Mouse (Mus musculus) limb, embryonic 14.5 days (tissue): Measurements from ENCODE around the gene 1700001K19Rik. TPM values are rescaled to one million over a fixed set of nuclear protein-coding genes. Genes with fewer than 3 reads are reported as not detected.
A peak's percentile ranks its signal among the peaks of the same experiment; 100 is the strongest.

ENCODE experiments used
- ATAC-seq: fragments of 200-750 bp; cut with Nextera tagmentation; 2 replicates; pipeline ENCODE4 v1.8.0; 2017; ENCODE audit warnings: low read depth, moderate number of reproducible peaks, moderate TSS enrichment; ENCODE audit not compliant: low FRiP score
- DNase-seq: peaks from one replicate; pipeline ENCODE4 v3.0.0-alpha.2; 2015; ENCODE audit warnings: low spot score
- H3K27ac ChIP-seq: fragments of 300-500 bp; sonication (generic); replicated peaks from 2 replicates; pipeline ENCODE4 v1.5.1; 2014; ENCODE audit warnings: low read depth, mild to moderate bottlenecking, low read length, moderate library complexity, mixed read lengths
- H3K27me3 ChIP-seq: fragments of 300-500 bp; sonication (generic); 2 replicates; pipeline ENCODE4 v1.6.1; 2014; ENCODE audit warnings: low read length, mixed read lengths; ENCODE audit not compliant: control insufficient read depth, insufficient read depth
- H3K36me3 ChIP-seq: fragments of 300-500 bp; sonication (generic); 2 replicates; pipeline ENCODE4 v1.6.1; 2014; ENCODE audit warnings: mild to moderate bottlenecking, low read length, moderate library complexity, mixed read lengths; ENCODE audit not compliant: control insufficient read depth, insufficient read depth
- H3K4me1 ChIP-seq: fragments of 300-500 bp; sonication (generic); 2 replicates; pipeline ENCODE4 v1.6.1; 2014; ENCODE audit warnings: antibody characterized with exemption, low read length, mixed read lengths; ENCODE audit not compliant: control insufficient read depth, insufficient read depth
- H3K4me2 ChIP-seq: fragments of 300-500 bp; sonication (generic); replicated peaks from 2 replicates; pipeline ENCODE4 v1.6.1; 2014; ENCODE audit warnings: low read depth, mild to moderate bottlenecking, low read length, moderate library complexity; ENCODE audit not compliant: severe bottlenecking
- H3K4me3 ChIP-seq: fragments of 300-500 bp; sonication (generic); replicated peaks from 2 replicates; pipeline ENCODE4 v1.5.1; 2014; ENCODE audit warnings: low read length
- H3K9ac ChIP-seq: fragments of 300-500 bp; sonication (generic); 2 replicates; pipeline ENCODE4 v1.6.1; 2014; ENCODE audit warnings: mild to moderate bottlenecking, low read depth, low read length, moderate library complexity; ENCODE audit not compliant: severe bottlenecking
- H3K9me3 ChIP-seq: fragments of 300-500 bp; sonication (generic); 2 replicates; pipeline ENCODE4 v1.6.1; 2016; ENCODE audit warnings: low read length; ENCODE audit not compliant: control insufficient read depth
- POLR2A ChIP-seq: fragments of 200-500 bp; IDR thresholded peaks from 2 replicates; pipeline ENCODE4 v1.8.0; 2012; ENCODE audit warnings: inconsistent platforms, mild to moderate bottlenecking, moderate library complexity, borderline replicate concordance; ENCODE audit not compliant: insufficient read depth, insufficient read length; ENCODE audit errors: extremely low read depth
- WGBS: fragments of 180-500 bp; shearing (Covaris S2); extraction: QIAGEN DNeasy Blood & Tissue Kit; methylation state at CpG from one replicate; pipeline ENCODE4 v1.1.7; 2014; 5-methylcytosine and 5-hydroxymethylcytosine counted together
- polyA plus RNA-seq, 2 experiments: library from polyadenylated mRNA; depleted of rRNA in 1 of 2; stranded (reverse) in 1 of 2; unstranded in 1 of 2; fragments of >200 nt; fragmentation: Nextera tagmentation in 1 of 2; extraction: Ambion mirVana in 1 of 2; gene quantifications; 2 replicates each; pipeline versions ENCODE4 v1.2.1 to v1.2.3; 2012 to 2014

1700001K19Rik gene
- polyA plus RNA-seq, 2 experiments: 0.19 TPM; not detected in 1

GRCm38 (mm10) chr12:110683580-110683979, 1.2 kb upstream of the 1700001K19Rik start:
- Histone ChIP-seq H3K4me1 (no peaks in the 10 kb centered on the region; the same call in 1 of the 2 replicates), H3K4me3 (no peak overlapping the region), H3K27me3 (no peaks in the 10 kb centered on the region), H3K4me2 (no peak overlapping the region), H3K9me3 (no peaks in the 10 kb centered on the region), H3K27ac (no peak overlapping the region), H3K36me3 (peaks cover 6% of the 10 kb centered on the region; the same call in 1 of the 2 replicates), H3K9ac (no peak overlapping the region)
- ATAC-seq (no peak), DNase-seq (no peak)
- no CpG with 5 or more reads among the region's 1 CpGs for WGBS
- no peak for TF ChIP-seq POLR2A

GRCm38 (mm10) chr12:110681878-110682277, 541 bp downstream of the 1700001K19Rik start:
- no peak for DNase-seq
- H3K9me3 ChIP-seq: no peaks in the 10 kb centered on the region
- no peaks in the 10 kb centered on the region for H3K4me1 ChIP-seq
- H3K9ac ChIP-seq: no peak overlapping the region
- ATAC-seq: no peak
- TF ChIP-seq POLR2A: no peak
- no peak overlapping the region for H3K27ac ChIP-seq
- WGBS: 56% methylated on average over 3 of the region's 3 CpGs
- peaks cover 2% of the 10 kb centered on the region; the same call in 1 of the 2 replicates for H3K36me3 ChIP-seq
- H3K4me2 ChIP-seq: no peak overlapping the region
- H3K27me3 ChIP-seq: no peaks in the 10 kb centered on the region
- no peak overlapping the region for H3K4me3 ChIP-seq

- no peak overlapping the region for H3K4me3 ChIP-seq
- no peaks in the 10 kb centered on the region for H3K4me1 ChIP-seq
- H3K27ac ChIP-seq: no peak overlapping the region
- no peak overlapping the region for H3K9ac ChIP-seq
- ATAC-seq: peak; percentile 62; the same call in 1 of the 2 replicates
- no peak for TF ChIP-seq POLR2A
- no peaks in the 10 kb centered on the region for H3K36me3 ChIP-seq
- H3K4me2 ChIP-seq: no peak overlapping the region
- no peak for DNase-seq
- H3K27me3 ChIP-seq: no peaks in the 10 kb centered on the region
- H3K9me3 ChIP-seq: no peaks in the 10 kb centered on the region
- 53% methylated on average over 7 of the region's 7 CpGs for WGBS
Measured at GRCm38 (mm10) chr12:110681191-110681590, 1.2 kb downstream of the 1700001K19Rik start.

- TF ChIP-seq POLR2A: no peak
- DNase-seq (no peak), ATAC-seq (no peak)
Measured at GRCm38 (mm10) chr12:110674243-110674642, 8.2 kb downstream of the 1700001K19Rik start.

GRCm38 (mm10) chr12:110667466-110668077, 14.8 kb downstream of the 1700001K19Rik start:
- H3K27me3 ChIP-seq: no peaks in the 10 kb centered on the region
- no peak for DNase-seq
- WGBS: 86% methylated on average over 13 of the region's 13 CpGs
- H3K9me3 ChIP-seq: no peaks in the 10 kb centered on the region
- no peak overlapping the region for H3K4me2 ChIP-seq
- no peak overlapping the region for H3K9ac ChIP-seq
- no peak overlapping the region for H3K27ac ChIP-seq
- H3K4me1 ChIP-seq: no peaks in the 10 kb centered on the region
- ATAC-seq: no peak
- H3K36me3 ChIP-seq: peaks cover 78% of the 10 kb centered on the region
- H3K4me3 ChIP-seq: no peak overlapping the region
- TF ChIP-seq POLR2A: no peak

More at GRCm38 (mm10) chr12:110674243-110674642, 8.2 kb downstream of the 1700001K19Rik start:
- WGBS: 50% methylated on average over 5 of the region's 5 CpGs
- Histone ChIP-seq H3K4me2 (no peak overlapping the region), H3K27ac (no peak overlapping the region), H3K4me1 (no peaks in the 10 kb centered on the region), H3K9me3 (no peaks in the 10 kb centered on the region), H3K27me3 (no peaks in the 10 kb centered on the region), H3K36me3 (peaks cover 13% of the 10 kb centered on the region), H3K9ac (no peak overlapping the region), H3K4me3 (no peak overlapping the region)
